Mouse (Mus musculus) lung, adult 18-20 months (tissue): ENCODE results near the gene Inpp5f.
"Not testable (repeated sequence)": the region's sequence is repeated elsewhere in the genome, so short reads cannot be mapped to it uniquely, and the experiment has no call there.

Experiments used
- DNase-seq, 2 experiments: peaks; one replicate each; pipeline ENCODE4 v3.0.0; 2022; ENCODE audit warnings: mixed read lengths in 2 of 2

Inpp5f gene

DNA sequence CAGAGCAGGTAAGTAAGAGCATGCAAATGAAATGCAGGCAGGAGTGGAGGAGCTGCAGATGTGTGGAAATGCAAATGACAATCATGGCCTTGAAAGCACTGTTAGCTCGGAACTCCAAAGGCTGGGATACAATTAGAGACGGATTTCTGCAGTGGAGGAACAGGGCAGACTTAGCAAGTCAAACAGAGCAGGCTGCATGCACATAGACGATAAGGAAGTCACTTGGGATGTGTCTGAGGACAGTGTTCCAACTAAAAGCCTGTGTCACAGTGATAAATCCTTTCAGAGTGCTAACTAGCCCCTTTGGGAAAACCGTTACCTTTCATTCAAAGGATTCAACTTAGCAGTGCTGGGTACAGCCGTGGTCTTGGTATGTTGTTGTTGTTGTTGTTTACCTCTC is 56.7 kb downstream of the Inpp5f start:
- DNase-seq: no peak

DNA sequence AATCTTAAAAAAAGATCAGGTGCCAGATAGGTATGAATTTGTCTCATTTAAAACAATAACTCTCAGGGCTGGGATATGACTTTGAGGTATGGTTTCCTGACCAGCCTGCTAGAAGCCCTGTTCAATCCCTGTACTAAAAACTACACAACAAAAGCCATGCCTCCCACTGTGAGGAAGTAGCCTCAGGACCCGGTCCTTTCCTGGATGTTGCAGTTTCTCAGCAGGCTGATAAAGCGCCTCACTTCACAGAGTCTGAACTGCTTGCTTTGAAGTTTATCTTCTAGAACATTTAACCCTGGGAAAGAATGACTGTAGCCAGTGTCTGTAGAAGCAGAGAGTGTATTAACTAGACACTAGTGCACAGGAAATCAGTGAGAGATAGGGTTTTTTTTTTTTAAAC is 57.7 kb downstream of the Inpp5f start:
- no peak for DNase-seq

DNA sequence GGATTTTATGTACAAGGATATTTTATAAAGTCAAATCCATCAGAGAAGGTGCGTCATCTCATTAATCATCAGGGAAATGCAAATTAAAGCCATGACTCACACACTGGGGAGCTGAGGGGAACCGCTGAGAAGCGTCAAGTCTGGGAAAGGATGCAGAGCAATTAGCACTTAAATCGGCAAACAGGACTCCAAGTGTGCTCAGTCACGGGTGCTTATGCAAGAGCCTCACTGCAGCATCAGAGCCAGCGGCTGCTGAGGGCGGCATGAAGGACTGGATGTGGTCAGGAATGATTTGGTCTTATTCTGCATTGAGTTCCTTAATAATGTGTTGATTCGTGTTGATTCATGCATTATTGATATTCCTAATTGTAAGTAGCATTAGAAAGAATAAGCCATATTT is 60.8 kb downstream of the Inpp5f start:
- no peak for DNase-seq

DNA sequence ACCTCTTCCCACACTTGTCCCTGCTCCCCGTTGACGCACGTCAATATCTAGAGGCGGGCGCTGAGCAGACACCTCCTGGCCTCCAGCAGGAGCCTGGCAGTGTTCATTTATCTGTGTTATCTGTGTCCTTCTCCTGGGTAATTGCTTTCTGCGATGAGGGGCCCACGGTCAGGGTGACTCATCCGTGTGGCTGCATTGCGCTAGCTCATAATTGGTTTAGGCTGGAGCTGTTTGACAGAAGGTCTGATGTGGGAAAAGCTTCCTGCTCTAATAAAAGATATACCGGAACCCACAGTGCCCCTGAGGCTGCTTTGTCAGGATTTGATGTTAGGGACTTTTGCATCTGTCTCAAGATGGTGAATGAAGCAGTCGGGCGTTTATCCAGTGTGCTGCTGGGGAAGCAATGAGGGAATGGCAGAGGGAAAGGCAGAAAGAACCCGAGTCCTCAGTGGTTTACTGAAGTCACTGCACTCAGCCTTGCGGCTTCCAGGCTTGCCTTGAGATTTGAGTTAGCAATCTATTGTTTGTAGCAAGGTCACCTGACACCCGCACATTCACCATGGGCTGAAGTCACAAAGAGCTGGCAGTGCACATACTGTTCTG is 61.4 kb downstream of the Inpp5f start:
- no peak for DNase-seq

DNA sequence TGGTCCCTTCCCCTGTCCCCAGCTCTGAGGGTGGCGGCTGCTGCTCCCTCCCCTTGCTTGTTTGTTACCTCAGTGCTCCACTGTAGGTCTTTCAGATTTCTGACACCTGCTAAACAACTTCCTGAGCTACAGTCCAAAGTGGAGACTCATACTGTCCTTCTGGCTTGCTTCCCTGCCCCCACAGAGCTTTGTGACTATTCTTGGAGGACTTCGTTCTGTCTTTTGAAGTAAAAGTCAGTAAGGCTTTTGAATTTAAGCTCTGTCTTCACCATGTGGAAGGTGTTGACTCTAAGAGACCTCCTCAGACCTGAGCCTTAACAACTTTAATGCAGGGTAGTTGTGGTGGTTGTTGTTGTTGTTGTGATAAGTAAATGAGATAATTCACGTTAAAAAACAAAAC is 67.4 kb downstream of the Inpp5f start:
- no peak for DNase-seq

DNA sequence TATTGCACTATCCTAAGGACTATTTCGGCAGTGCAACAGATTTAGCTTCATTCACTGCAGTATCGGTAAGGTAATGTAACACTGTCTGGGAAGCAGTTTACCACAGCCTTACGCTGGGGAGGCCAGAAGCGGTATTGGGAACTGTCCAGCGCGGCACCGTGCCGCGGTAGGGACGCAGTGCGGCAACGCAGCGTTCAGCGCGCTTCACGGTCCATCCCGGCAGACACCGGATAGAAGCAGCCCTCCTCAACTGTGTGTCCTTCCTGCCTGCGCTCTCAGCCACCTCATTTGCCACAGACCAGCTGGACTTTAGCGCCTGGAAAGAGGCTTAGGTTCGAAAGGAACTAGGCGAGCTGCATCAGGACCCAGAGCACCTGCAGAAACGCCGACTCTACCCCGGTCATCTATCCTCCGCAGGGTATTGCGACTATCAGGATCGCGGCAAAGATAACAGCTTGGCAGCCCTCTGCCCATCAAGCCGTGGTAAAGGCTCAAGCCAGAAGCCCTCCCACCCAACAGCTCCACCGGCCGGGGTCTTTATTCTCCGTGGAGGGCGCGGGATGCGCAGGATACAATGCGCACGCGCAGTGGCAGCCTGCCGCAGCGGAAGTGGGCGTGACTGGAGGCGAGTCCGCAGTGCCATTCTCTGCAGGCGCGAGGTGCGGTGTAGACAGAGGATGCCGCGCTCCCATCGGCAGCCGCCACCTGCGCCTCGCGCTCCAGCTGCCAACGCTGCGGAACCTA is 76.9 kb downstream of the Inpp5f start:
- DNase-seq: peak; percentile 58 to 63

DNA sequence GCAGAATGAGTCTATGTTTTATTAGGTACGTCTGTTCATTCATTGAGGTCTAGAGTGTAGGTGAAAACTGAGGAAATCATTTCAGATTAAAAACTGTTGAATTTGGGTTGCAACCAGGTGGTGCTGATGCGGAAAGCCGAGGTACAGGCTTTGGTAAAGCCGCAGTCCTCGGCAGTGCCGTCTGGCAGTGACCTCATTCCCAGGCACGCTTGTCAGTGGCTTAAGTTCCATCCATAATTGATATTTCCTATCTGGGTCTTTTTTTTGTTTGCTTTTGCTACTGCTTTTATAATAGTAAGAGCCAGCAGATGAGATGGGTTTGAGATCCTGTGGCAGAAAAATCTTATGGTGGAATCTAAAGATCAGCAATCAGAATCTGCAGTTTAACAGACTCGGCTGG is 78.2 kb downstream of the Inpp5f start:
- DNase-seq: no peak

DNA sequence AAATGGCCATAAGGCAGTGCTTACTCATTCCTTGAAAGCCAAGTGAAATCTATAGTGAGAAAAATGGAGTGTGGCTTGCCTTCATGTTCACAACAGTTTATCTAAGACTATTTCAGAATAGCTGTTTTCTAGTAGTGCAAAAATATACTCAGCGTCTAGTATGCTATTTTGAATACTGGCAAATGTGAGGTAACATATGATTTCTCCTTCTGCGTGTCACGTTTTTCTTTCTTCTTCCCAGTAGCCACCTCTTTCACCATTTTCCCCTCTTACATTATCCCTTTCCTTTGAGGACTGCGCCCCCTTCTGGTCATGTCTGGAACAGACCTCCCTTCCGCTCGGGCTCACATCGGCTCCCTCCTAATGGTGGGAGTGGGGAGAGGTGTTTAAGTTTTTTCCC is 78.9 kb downstream of the Inpp5f start:
- peak; percentile 74 to 82 for DNase-seq

DNA sequence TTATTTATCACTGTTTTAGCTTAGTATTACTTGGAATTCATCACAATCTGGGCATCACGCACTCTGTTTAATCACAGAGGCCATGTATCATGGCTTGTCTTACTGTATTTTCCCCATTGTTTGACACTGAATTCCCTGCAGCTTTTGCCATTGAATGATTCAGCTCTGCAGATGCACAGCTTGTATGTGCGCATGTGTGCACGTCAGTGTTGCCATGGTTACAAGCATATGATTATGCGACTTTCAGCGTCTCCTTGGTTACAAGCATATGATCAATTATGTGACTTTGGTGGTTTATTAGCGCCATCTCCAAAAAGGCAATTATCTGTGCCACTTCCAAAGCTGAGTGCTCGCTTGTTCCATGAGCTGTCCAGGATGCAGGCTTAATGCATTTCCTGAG is 79.7 kb downstream of the Inpp5f start:
- no peak for DNase-seq

DNA sequence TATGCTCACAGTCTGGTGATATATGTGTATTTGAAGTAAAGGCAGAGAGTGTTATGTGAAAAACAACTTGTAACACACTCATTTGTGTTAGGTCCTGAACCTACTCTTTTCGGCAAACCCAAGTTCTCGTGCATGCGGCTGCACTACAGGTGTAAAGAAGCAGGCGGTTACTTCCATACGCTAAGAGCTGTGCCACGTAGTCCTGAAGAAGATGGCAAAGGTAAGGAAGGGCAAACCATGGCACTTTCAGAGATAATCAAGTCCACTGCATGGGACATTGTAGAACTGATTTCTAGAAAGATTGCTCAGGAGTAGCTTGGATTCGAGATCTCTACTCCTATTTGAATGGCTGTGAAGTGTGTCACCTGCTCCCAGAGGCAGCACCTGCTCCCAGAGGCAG is 81.0 kb downstream of the Inpp5f start:
- no peak for DNase-seq

DNA sequence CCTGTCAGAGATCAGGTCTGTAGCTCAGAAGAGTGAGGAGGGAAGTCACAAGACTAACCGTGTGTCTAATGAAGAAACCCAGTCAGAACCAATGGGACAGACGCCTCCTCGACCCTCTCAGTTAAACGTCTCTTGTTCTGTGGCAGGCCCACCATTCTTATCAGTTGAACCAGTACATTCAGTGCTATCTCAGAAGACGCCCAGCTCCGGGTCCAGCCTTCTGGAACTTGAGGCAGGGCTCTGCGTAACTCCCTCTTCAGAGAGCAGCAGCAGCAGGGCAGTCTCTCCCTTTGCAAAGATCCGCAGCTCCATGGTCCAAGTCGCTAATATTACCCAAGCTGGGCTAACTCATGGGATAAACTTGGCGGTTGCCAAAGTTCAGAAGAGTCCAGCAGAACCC is 83.7 kb downstream of the Inpp5f start:
- no peak for DNase-seq

DNA sequence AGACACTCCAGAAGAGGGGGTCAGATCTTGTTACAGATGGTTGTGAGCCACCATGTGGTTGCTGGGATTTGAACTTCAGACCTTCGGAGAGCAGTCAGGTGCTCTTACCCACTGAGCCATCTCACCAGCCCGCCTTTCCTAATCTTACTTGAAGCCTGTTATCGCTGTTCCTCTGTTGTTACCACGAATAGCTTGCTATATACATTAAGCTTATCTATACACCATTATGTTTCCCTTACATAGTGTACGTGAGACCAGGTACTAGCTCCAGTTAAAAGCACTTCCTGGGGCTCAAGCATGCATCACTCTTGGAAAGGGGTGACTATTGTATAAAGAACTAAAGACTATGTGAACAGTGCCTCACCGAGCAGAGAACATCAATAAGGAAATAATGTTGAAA is 88.8 kb downstream of the Inpp5f start:
- not testable (repeated sequence) for DNase-seq

DNA sequence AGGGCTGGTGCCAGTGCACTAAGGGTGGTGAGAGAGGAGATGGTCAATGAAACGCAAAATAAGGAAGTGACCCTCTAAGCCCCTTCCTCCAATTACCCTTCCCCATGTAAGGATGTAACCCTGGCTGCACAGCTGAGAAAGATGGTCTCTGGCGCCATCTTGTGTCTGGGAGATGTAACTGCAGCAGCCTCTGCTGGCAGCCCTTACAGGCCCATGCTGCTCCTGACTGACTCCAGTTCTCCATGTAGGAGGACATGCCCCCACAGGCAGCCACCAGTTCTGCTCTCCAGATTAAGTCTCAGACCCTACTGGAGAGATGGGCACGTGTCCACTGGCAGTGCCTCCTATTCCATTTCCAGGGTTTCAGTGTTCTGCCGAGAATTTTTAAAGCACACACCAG is 94.6 kb downstream of the Inpp5f start:
- peak; percentile 60 to 61 for DNase-seq

DNA sequence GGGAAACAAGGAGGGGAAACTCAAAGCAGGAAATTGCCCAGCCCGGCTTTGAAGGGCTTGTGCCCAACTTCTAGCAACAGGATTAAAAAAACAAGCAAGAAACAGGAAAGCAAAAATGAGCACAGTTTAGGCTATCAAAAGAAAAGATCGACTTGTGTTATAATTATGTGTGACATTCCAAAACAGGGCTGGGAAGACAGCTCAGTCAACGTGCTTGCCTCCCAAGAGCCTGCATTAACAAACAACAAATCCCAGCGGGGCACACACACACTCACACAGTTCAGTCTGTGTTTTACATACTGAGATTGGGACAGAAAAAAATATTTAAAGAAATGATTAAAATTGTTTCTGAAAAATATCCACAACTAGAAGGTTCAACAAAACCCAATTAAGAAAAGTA is 106.9 kb downstream of the Inpp5f start:
- no peak for DNase-seq

DNA sequence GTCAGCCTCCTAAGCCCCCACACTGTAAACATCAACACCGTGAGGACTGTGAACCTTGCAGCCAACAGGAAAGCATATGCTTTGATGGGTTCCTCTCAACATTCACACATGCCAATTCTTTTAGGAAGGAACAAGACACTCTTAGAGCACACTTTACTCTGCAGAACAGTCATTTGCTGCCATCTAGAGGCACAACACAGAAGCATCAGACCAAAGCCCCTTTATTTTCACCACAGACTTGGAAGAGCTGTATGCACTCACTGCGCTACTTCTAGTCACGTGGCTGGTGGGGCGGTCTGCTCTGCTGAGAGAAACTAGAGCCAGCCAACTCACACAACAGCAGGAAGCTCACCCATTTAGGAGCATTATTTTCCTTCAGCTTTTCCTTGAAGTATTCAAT is 113.6 kb downstream of the Inpp5f start:
- peak; percentile 77 to 85 for DNase-seq

DNA sequence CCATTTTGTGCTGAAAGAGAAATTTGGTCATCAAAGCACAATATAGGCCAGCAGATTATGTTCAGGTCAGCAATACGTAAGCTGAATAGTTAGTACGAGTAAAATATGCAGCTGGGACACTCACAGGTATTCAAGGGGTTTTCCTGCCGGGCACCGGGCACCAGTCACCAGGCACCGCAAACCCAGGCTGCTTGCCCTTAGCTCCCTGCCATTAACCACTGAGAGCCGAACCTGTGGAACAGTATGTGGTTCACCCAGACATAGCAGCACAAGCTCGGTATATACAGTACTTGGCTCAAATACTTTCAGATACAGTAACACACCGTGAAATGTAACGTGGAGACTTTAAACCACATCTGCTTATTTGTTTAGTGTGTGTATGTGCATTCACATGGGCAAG is 114.1 kb downstream of the Inpp5f start:
- DNase-seq: no peak

DNA sequence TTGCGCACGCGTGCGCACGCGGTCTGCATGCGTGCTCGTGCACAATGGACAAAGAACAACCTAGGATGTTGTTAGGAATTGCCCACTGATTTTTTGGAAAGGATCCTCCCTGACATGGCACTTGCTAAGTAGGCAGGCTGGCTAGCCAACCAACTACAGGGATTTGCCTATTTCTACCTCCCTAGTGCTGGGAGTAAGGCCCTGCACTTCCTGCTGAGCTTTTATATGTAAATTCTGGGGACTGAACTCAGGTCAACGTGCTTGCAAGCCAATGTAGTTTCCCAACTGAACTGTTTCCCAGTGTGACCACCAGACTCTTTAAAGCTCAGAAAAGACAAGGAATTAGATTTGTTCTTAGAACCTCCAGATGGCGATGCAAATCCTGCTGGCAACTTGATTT is 115.9 kb downstream of the Inpp5f start:
- no peak for DNase-seq

DNA sequence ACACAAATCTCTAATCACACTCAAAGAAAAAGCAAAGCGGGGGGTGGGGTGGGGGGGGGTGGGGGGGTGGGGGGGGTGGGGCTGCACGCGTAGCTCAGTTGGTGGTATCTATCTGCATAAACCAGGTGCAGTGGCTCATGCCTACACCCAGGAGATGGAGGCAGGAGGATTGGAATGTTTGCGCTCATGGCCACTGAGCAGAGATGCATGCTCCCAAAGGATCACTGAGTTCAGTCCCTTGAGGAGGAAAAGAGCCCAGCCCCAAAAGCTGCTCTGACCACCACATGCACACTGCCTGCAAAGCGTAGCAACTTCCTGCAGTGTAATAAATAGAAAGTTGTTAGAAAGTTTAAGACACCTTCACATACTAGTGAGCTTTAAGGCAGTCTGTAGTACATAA is 116.6 kb downstream of the Inpp5f start:
- DNase-seq: no peak

DNA sequence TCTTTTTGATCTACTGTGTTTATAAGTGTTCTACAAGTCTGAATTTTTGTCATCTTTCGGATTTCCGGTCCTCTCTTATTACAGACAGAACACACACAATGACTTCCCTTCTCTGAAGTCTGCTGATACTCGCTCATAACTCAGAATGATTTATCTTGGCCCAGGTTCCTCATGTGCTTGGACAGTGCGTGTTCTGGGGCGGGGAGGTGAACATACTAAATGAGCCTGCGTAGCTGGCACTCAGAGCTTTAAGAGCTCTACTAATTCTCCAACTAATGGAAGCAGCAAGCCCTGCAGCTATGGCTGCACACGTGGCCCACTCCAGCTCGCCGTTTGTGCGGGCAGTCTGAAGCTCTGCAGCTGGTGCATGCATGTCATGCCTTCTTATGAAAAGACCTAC is 117.6 kb downstream of the Inpp5f start:
- peak in 1 of 2 experiments; percentile 28 for DNase-seq

DNA sequence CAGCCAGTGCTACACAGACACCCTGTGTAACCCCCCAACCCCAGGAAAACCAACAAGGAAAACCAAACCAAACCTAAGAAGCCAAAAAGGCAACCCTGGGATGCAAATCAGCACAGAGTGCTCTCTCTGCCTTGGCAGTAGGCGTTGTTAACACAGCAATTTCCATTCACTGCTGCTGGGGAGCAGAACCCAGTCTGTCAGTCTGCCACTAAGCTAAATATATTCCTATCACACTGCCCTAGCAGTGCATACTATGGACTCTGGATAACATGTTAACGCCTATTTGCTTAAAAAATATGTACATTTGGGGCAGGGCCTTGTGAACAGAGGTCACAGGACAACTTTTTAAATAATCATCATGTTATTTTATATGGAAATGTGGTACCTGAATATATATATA is 120.5 kb downstream of the Inpp5f start:
- DNase-seq: no peak

DNA sequence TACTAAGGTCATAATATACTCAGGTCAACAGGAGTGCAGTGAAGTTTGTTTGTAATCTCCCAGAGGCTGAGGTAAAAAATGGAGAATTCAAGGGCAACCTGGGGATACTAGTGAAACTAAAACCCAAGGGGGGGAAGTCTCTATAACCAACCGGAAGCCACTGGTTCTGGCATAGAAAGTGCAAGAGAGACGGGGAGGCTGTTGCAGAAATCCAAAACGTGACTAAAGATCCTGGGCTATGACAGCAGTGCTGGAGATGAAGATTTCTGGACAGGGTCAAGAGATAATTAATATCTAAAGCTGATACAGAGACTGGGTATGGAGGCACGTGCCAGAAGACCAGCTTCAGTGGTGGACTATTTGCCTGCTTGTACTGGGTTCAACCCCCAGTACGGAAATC is 126.9 kb downstream of the Inpp5f start:
- no peak for DNase-seq

DNA sequence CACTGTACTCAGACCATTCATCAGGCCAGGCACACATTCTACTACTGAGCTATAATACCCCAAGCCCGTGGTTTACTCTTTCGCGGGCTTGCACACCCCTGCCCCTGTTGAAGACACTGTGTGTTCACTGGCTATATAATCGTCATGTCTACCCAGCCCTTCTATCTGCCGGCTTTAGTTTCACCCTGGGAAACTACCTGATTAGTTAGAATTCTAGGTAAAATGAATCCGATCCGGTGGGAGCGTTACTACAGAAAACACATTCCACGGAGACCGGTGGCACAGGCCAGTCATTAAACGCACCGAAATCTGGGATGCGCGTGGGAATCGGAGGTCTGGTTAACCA is 128.0 kb downstream of the Inpp5f start:
- no peak for DNase-seq

DNA sequence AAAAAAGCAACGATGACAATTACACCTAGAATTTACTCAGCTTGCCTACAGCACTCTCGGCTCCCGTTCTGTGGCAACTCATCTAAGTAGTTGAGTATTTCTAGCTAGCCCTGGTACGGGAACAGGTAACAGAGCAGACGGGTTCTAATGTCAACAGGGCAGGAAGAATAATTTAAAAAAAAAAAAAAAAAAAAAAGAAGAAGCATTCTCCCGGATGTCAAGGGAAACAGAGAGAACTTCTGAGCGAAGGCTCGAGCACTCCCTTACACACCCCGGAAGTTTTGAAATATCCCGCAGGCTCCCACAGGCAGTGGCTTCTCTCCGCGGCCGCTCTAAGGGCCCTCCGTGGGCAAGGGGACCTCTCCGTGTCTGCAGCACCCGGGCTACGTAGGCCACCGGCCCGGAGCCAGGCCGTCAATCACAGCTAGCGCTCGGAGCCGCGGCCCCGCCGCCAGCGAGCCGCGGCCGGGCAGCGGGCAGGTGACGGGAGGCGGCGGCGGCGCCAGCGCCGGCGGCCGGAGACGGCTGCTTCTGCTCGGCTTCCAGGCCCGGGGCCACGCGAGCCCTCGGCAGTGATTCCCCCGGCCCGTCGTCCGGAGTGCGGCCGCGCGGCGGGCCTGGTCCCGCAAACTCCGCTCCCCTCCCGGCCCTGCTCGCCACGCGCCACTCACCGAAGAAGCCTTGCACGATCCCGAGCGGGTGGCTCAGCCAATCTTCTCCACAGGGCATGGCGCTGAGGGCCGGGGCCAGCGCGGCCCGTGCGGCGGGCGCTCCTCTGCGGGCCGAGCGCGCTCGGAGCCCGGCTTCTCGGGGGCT is 128.5 kb downstream of the Inpp5f start:
- DNase-seq: peak; percentile 66 to 69

DNA sequence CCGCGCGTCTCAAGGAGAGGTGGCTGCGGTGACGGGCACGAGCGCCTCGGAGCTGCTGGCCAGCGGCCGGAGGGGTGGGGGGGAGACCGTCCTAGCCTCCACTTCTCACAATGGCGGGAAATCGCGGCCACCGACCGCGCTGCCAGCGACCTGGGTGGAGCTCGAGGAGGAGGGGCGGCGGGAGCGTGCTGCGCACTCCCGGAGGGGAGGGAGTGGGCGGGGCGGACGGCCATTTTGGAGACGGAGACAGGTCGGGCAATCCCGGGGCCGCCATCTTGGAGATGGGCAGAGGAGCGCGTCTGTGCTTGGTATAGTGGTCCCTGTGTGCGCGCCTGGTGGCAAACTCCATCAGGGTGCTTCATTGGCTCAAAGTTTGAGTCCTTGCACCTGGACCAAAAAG is 129.2 kb downstream of the Inpp5f start, which contains the start of gene Mcmbp:
TSS of gene Mcmbp (minus strand) at position 162 of the 400 bp plus-strand sequence.
- DNase-seq: peak; percentile 96 to 98
